Mouse (Mus musculus): Measurements from ENCODE around the gene Col25a1. TPM values are rescaled to one million over a fixed set of nuclear protein-coding genes. Genes with fewer than 3 reads are reported as not detected.

Gene Col25a1
- polyA plus RNA-seq, 2 experiments, result 0.94 to 1.1 TPM

GRCm38 (mm10) chr3:130260316-130260715, 129.0 kb downstream of the Col25a1 start:
- H3K4me1 ChIP-seq (replicated peaks; ENCODE audit: control insufficient read depth in 2 of 2, insufficient read depth in 2 of 2, low read length in 1 of 2), result no peaks in the 10 kb centered on the region
- no peak for TF ChIP-seq EP300 (IDR thresholded peaks at IDR 0.05; ENCODE audit: low read depth)
- no peak for TF ChIP-seq CTCF (IDR thresholded peaks at IDR 0.05; ENCODE audit: low read depth)
- no peak overlapping the region for H3K4me2 ChIP-seq (ENCODE audit: low read depth)
- H3K36me3 ChIP-seq (replicated peaks; ENCODE audit: control insufficient read depth, insufficient read depth, low read depth), result no peaks in the 10 kb centered on the region
- H3K4me3 ChIP-seq (ENCODE audit: insufficient read depth in 1 of 2, low read depth in 2 of 2, low read length in 2 of 2), result no peak overlapping the region
- no peak overlapping the region for H3K9ac ChIP-seq (replicated peaks)
- WGBS (ENCODE audit: insufficient replicate concordance), result 53% methylated on average over 2 of the region's 2 CpGs
- no peak for ATAC-seq (ENCODE audit: insufficient read depth)
- no peak for DNase-seq (ENCODE audit: low read depth in 3 of 3, low spot score in 3 of 3)
- H3K27me3 ChIP-seq (ENCODE audit: control insufficient read depth, insufficient read depth, low read length), result no peaks in the 10 kb centered on the region
- no peak overlapping the region for H3K27ac ChIP-seq
- H3K9me3 ChIP-seq (ENCODE audit: control insufficient read depth, low read length), result no peaks in the 10 kb centered on the region

GRCm38 (mm10) chr3:130265104-130265503, 133.8 kb downstream of the Col25a1 start:
- WGBS (ENCODE audit: insufficient replicate concordance), result 67% methylated on average over 9 of the region's 9 CpGs
- DNase-seq (ENCODE audit: low read depth in 3 of 3, low spot score in 3 of 3), result no peak

GRCm38 (mm10) chr3:130270509-130270908, 139.2 kb downstream of the Col25a1 start:
- Histone ChIP-seq H3K9ac (replicated peaks) (no peak overlapping the region), H3K36me3 (replicated peaks; ENCODE audit: control insufficient read depth, insufficient read depth, low read depth) (no peaks in the 10 kb centered on the region), H3K4me2 (ENCODE audit: low read depth) (no peak overlapping the region), H3K9me3 (ENCODE audit: control insufficient read depth, low read length) (no peaks in the 10 kb centered on the region; the same call in 1 of the 2 replicates), H3K27ac (no peak overlapping the region), H3K4me3 (ENCODE audit: insufficient read depth in 1 of 2, low read depth in 2 of 2, low read length in 2 of 2) (no peak overlapping the region), H3K27me3 (ENCODE audit: control insufficient read depth, insufficient read depth, low read length) (no peaks in the 10 kb centered on the region), H3K4me1 (replicated peaks; ENCODE audit: control insufficient read depth in 2 of 2, insufficient read depth in 2 of 2, low read length in 1 of 2) (no peaks in the 10 kb centered on the region)
- TF ChIP-seq CTCF (IDR thresholded peaks at IDR 0.05; ENCODE audit: low read depth) (no peak), EP300 (IDR thresholded peaks at IDR 0.05; ENCODE audit: low read depth) (no peak)
- ATAC-seq (ENCODE audit: insufficient read depth) (no peak), DNase-seq (ENCODE audit: low read depth in 3 of 3, low spot score in 3 of 3) (no peak)
- 78% methylated on average over 3 of the region's 3 CpGs for WGBS (ENCODE audit: insufficient replicate concordance)

More at GRCm38 (mm10) chr3:130265104-130265503, 133.8 kb downstream of the Col25a1 start:
- Histone ChIP-seq H3K9ac (replicated peaks) (no peak overlapping the region), H3K9me3 (ENCODE audit: control insufficient read depth, low read length) (no peaks in the 10 kb centered on the region), H3K4me3 (ENCODE audit: insufficient read depth in 1 of 2, low read depth in 2 of 2, low read length in 2 of 2) (no peak overlapping the region), H3K4me2 (ENCODE audit: low read depth) (no peak overlapping the region), H3K27me3 (ENCODE audit: control insufficient read depth, insufficient read depth, low read length) (no peaks in the 10 kb centered on the region), H3K36me3 (replicated peaks; ENCODE audit: control insufficient read depth, insufficient read depth, low read depth) (no peaks in the 10 kb centered on the region), H3K27ac (no peak overlapping the region), H3K4me1 (replicated peaks; ENCODE audit: control insufficient read depth in 2 of 2, insufficient read depth in 2 of 2, low read length in 1 of 2) (no peaks in the 10 kb centered on the region)
- ATAC-seq (ENCODE audit: insufficient read depth), result 0 out of 2 replicates have a peak, but pooled peaks have one; percentile 21
- TF ChIP-seq EP300 (IDR thresholded peaks at IDR 0.05; ENCODE audit: low read depth), result no peak
- no peak for TF ChIP-seq CTCF (IDR thresholded peaks at IDR 0.05; ENCODE audit: low read depth)

GRCm38 (mm10) chr3:130273949-130274348, 142.6 kb downstream of the Col25a1 start:
- no peak overlapping the region for H3K9ac ChIP-seq (replicated peaks)
- H3K27ac ChIP-seq, result no peak overlapping the region
- H3K36me3 ChIP-seq (replicated peaks; ENCODE audit: control insufficient read depth, insufficient read depth, low read depth), result no peaks in the 10 kb centered on the region
- DNase-seq (ENCODE audit: low read depth in 3 of 3, low spot score in 3 of 3), result no peak
- TF ChIP-seq EP300 (IDR thresholded peaks at IDR 0.05; ENCODE audit: low read depth), result no peak
- TF ChIP-seq CTCF (IDR thresholded peaks at IDR 0.05; ENCODE audit: low read depth), result no peak
- H3K4me2 ChIP-seq (ENCODE audit: low read depth), result no peak overlapping the region
- no peaks in the 10 kb centered on the region for H3K4me1 ChIP-seq (replicated peaks; ENCODE audit: control insufficient read depth in 2 of 2, insufficient read depth in 2 of 2, low read length in 1 of 2)
- WGBS (ENCODE audit: insufficient replicate concordance), result 37% methylated on average over 2 of the region's 2 CpGs
- no peaks in the 10 kb centered on the region for H3K27me3 ChIP-seq (ENCODE audit: control insufficient read depth, insufficient read depth, low read length)
- no peaks in the 10 kb centered on the region; the same call in 1 of the 2 replicates for H3K9me3 ChIP-seq (ENCODE audit: control insufficient read depth, low read length)
- no peak for ATAC-seq (ENCODE audit: insufficient read depth)
- H3K4me3 ChIP-seq (ENCODE audit: insufficient read depth in 1 of 2, low read depth in 2 of 2, low read length in 2 of 2), result no peak overlapping the region

GRCm38 (mm10) chr3:130278298-130279050, 147.2 kb downstream of the Col25a1 start:
- Histone ChIP-seq H3K27me3 (ENCODE audit: control insufficient read depth, insufficient read depth, low read length) (no peaks in the 10 kb centered on the region), H3K4me2 (ENCODE audit: low read depth) (no peak overlapping the region), H3K9ac (replicated peaks) (no peak overlapping the region), H3K4me1 (replicated peaks; ENCODE audit: control insufficient read depth in 2 of 2, insufficient read depth in 2 of 2, low read length in 1 of 2) (no peaks in the 10 kb centered on the region), H3K27ac (no peak overlapping the region), H3K9me3 (ENCODE audit: control insufficient read depth, low read length) (no peaks in the 10 kb centered on the region), H3K36me3 (replicated peaks; ENCODE audit: control insufficient read depth, insufficient read depth, low read depth) (no peaks in the 10 kb centered on the region), H3K4me3 (ENCODE audit: insufficient read depth in 1 of 2, low read depth in 2 of 2, low read length in 2 of 2) (no peak overlapping the region)
- no peak for DNase-seq (ENCODE audit: low read depth in 3 of 3, low spot score in 3 of 3)
- WGBS (ENCODE audit: insufficient replicate concordance), result 55% methylated on average over 10 of the region's 10 CpGs
- TF ChIP-seq EP300 (IDR thresholded peaks at IDR 0.05; ENCODE audit: low read depth) (no peak), CTCF (IDR thresholded peaks at IDR 0.05; ENCODE audit: low read depth) (no peak)
- no peak for ATAC-seq (ENCODE audit: insufficient read depth)

Data from liver, embryonic 14.5 days (tissue).